Mouse (Mus musculus): ENCODE data around the gene Olfr1310.

The Olfr1310 gene

GRCm38 (mm10) chr2:112012608-112013007 lies at the start of gene Olfr1310:
Gene Olfr1310, minus strand, starts transcription at chr2:112012708.
- DNase-seq, result no peak

GRCm38 (mm10) chr2:112050138-112050537 lies 37.6 kb upstream of the Olfr1310 start, which contains the start of gene Olfr1312:
Gene Olfr1312, minus strand, starts transcription at chr2:112050238.
- DNase-seq, result no peak

- DNase-seq, result peak; percentile 17
Observed at GRCm38 (mm10) chr2:112026971-112027370, 14.5 kb upstream of the Olfr1310 start.

GRCm38 (mm10) chr2:112024312-112024711 lies 11.8 kb upstream of the Olfr1310 start, which contains the start of gene Olfr1311:
Gene Olfr1311, minus strand, starts transcription at chr2:112024412.
- no peak for DNase-seq

GRCm38 (mm10) chr2:112014900-112015299 lies 2.4 kb upstream of the Olfr1310 start:
- no peak for DNase-seq

GRCm38 (mm10) chr2:111990181-111990580 lies 22.3 kb downstream of the Olfr1310 start, which contains the start of gene Olfr1309:
Gene Olfr1309, minus strand, starts transcription at chr2:111990281.
- DNase-seq, result no peak

GRCm38 (mm10) chr2:111964844-111965243 lies 47.7 kb downstream of the Olfr1310 start, which contains the start of gene Olfr1308:
Gene Olfr1308, minus strand, starts transcription at chr2:111964944.
- no peak for DNase-seq

All from kidney, adult 9 months (tissue).